ENCODE assay signal across 25 mouse cellular contexts in genomic region chr4:101135909-101136308, GRCm38 (mm10).
"Had no signal": no experiment of that assay in that cellular context is flagged by ENCODE, and none has a peak within 500 bp of the region (broad histone marks: within the 10 kb centered on the region; RNA-seq: fewer than 3 reads in every experiment).

No protein-coding gene starts in this region.

- ATAC-seq: hindbrain, postnatal 0 days; intestine, embryonic 16.5 days; liver, embryonic 12.5 days had no signal

- H3K9ac ChIP-seq: heart, embryonic 12.5 days; hindbrain, embryonic 13.5 days; hindbrain, embryonic 15.5 days; kidney, embryonic 15.5 days; limb, embryonic 13.5 days; limb, embryonic 15.5 days; liver, embryonic 12.5 days; liver, embryonic 14.5 days had no signal

- DNase-seq: gastrocnemius, postnatal 14 days; gastrocnemius, postnatal 36 days; heart, adult 11 months; heart, adult 2 months; heart, postnatal 10 days; heart, postnatal 36 days; kidney, adult 11 months; kidney, adult 2 months; kidney, adult 9 months; kidney, postnatal 14 days; kidney, postnatal 36 days; layer of hippocampus, adult 9-11 months; layer of hippocampus, postnatal 36 days; left cerebral cortex, postnatal 4 days had no signal

- H3K4me3 ChIP-seq: heart, adult 2 months; heart, embryonic 12.5 days; hindbrain, embryonic 13.5 days; hindbrain, embryonic 15.5 days; kidney, embryonic 15.5 days; limb, embryonic 13.5 days; limb, embryonic 15.5 days; liver, embryonic 12.5 days had no signal

- H3K9me3 ChIP-seq: heart, embryonic 12.5 days; hindbrain, embryonic 13.5 days; hindbrain, embryonic 15.5 days; kidney, embryonic 15.5 days; limb, embryonic 13.5 days; limb, embryonic 15.5 days; liver, embryonic 12.5 days had no signal

- H3K27me3 ChIP-seq: heart, embryonic 12.5 days; hindbrain, embryonic 13.5 days; hindbrain, embryonic 15.5 days; kidney, embryonic 15.5 days; limb, embryonic 13.5 days; limb, embryonic 15.5 days; liver, embryonic 12.5 days had no signal

- H3K36me3 ChIP-seq: heart, embryonic 12.5 days; hindbrain, embryonic 15.5 days; liver, embryonic 12.5 days had no signal

- H3K4me1 ChIP-seq: heart, embryonic 12.5 days; hindbrain, embryonic 15.5 days; kidney, embryonic 15.5 days; liver, embryonic 12.5 days had no signal

- H3K27ac ChIP-seq: heart, adult 2 months; hindbrain, embryonic 13.5 days; hindbrain, embryonic 15.5 days; hindbrain, postnatal 0 days; kidney, embryonic 15.5 days; kidney, postnatal 0 days; limb, embryonic 13.5 days; limb, embryonic 15.5 days; liver, embryonic 12.5 days; liver, embryonic 14.5 days had no signal

- H3K4me2 ChIP-seq: heart, embryonic 12.5 days; hindbrain, embryonic 13.5 days; hindbrain, embryonic 15.5 days; kidney, embryonic 15.5 days; limb, embryonic 13.5 days; limb, embryonic 15.5 days; liver, embryonic 12.5 days had no signal
